Mouse (Mus musculus): ENCODE measurements around the gene Pdha1. TPM values are rescaled to one million over a fixed set of nuclear protein-coding genes. Genes with fewer than 3 reads are reported as not detected.

The Pdha1 gene
- polyA plus RNA-seq, 1 experiment from 2014 or later, result 109 TPM

GRCm38 (mm10) chrX:160135719-160136118, 2.5 kb downstream of the Pdha1 start:
- no peaks in the 10 kb centered on the region for H3K4me1 ChIP-seq (replicated peaks; ENCODE audit: control insufficient read depth, insufficient read depth)
- H3K36me3 ChIP-seq (ENCODE audit: control insufficient read depth, insufficient read depth, low read length), result no peaks in the 10 kb centered on the region
- H3K27me3 ChIP-seq (ENCODE audit: control insufficient read depth, insufficient read depth, low read length), result no peaks in the 10 kb centered on the region
- no peaks in the 10 kb centered on the region for H3K9me3 ChIP-seq (ENCODE audit: control insufficient read depth, low read length)
- DNase-seq (ENCODE audit: low spot score) (peak; percentile 61), ATAC-seq (ENCODE audit: low FRiP score, low TSS enrichment) (no peak)
- no peak for TF ChIP-seq CTCF (IDR thresholded peaks at IDR 0.05; ENCODE audit: low read depth)
- TF ChIP-seq EP300 (optimal IDR thresholded peaks at IDR 0.05), result no peak
- WGBS, result 32% methylated on average over 6 of the region's 6 CpGs
- H3K9ac ChIP-seq (ENCODE audit: low read length), result no peak overlapping the region
- H3K4me2 ChIP-seq (replicated peaks; ENCODE audit: low read depth), result peak overlapping the region; percentile 53
- peak overlapping the region; percentile 19; the same call in 1 of the 2 replicates for H3K4me3 ChIP-seq (ENCODE audit: low read depth, low read length)
- H3K27ac ChIP-seq (replicated peaks), result no peak overlapping the region

- no peak overlapping the region for H3K9ac ChIP-seq (ENCODE audit: low read length)
- H3K27ac ChIP-seq (replicated peaks), result no peak overlapping the region
- no peaks in the 10 kb centered on the region for H3K4me1 ChIP-seq (replicated peaks; ENCODE audit: control insufficient read depth, insufficient read depth)
- no peak overlapping the region for H3K4me3 ChIP-seq (ENCODE audit: low read depth, low read length)
- DNase-seq (ENCODE audit: low spot score) (no peak), ATAC-seq (ENCODE audit: low FRiP score, low TSS enrichment) (no peak)
- TF ChIP-seq CTCF (IDR thresholded peaks at IDR 0.05; ENCODE audit: low read depth), result no peak
- no peak for TF ChIP-seq EP300 (optimal IDR thresholded peaks at IDR 0.05)
- no peaks in the 10 kb centered on the region for H3K36me3 ChIP-seq (ENCODE audit: control insufficient read depth, insufficient read depth, low read length)
- H3K27me3 ChIP-seq (ENCODE audit: control insufficient read depth, insufficient read depth, low read length), result no peaks in the 10 kb centered on the region
- H3K9me3 ChIP-seq (ENCODE audit: control insufficient read depth, low read length), result no peaks in the 10 kb centered on the region
- 69% methylated on average over 11 of the region's 11 CpGs for WGBS
- H3K4me2 ChIP-seq (replicated peaks; ENCODE audit: low read depth), result no peak overlapping the region
Observed at GRCm38 (mm10) chrX:160134136-160134843, 3.9 kb downstream of the Pdha1 start.

- Histone ChIP-seq H3K27ac (replicated peaks) (no peak overlapping the region), H3K27me3 (ENCODE audit: control insufficient read depth, insufficient read depth, low read length) (no peaks in the 10 kb centered on the region), H3K36me3 (ENCODE audit: control insufficient read depth, insufficient read depth, low read length) (no peaks in the 10 kb centered on the region), H3K9me3 (ENCODE audit: control insufficient read depth, low read length) (no peaks in the 10 kb centered on the region), H3K4me1 (replicated peaks; ENCODE audit: control insufficient read depth, insufficient read depth) (no peaks in the 10 kb centered on the region), H3K4me3 (ENCODE audit: low read depth, low read length) (no peak overlapping the region), H3K4me2 (replicated peaks; ENCODE audit: low read depth) (no peak overlapping the region), H3K9ac (ENCODE audit: low read length) (no peak overlapping the region)
- no peak for TF ChIP-seq EP300 (optimal IDR thresholded peaks at IDR 0.05)
- peak; percentile 87 for TF ChIP-seq CTCF (IDR thresholded peaks at IDR 0.05; ENCODE audit: low read depth)
- DNase-seq (ENCODE audit: low spot score) (peak; percentile 50), ATAC-seq (ENCODE audit: low FRiP score, low TSS enrichment) (0 out of 2 replicates have a peak, but pooled peaks have one; percentile 57)
- 70% methylated on average over 3 of the region's 3 CpGs for WGBS
Observed at GRCm38 (mm10) chrX:160116658-160117057, 21.6 kb downstream of the Pdha1 start.

- H3K4me3 ChIP-seq (ENCODE audit: low read depth, low read length), result no peak overlapping the region
- H3K9me3 ChIP-seq (ENCODE audit: control insufficient read depth, low read length), result no peaks in the 10 kb centered on the region
- ATAC-seq (ENCODE audit: low FRiP score, low TSS enrichment), result no peak
- H3K27me3 ChIP-seq (ENCODE audit: control insufficient read depth, insufficient read depth, low read length), result no peaks in the 10 kb centered on the region
- H3K9ac ChIP-seq (ENCODE audit: low read length), result no peak overlapping the region
- no peak for DNase-seq (ENCODE audit: low spot score)
- no peaks in the 10 kb centered on the region for H3K36me3 ChIP-seq (ENCODE audit: control insufficient read depth, insufficient read depth, low read length)
- TF ChIP-seq CTCF (IDR thresholded peaks at IDR 0.05; ENCODE audit: low read depth), result no peak
- no peak overlapping the region for H3K27ac ChIP-seq (replicated peaks)
- no peaks in the 10 kb centered on the region for H3K4me1 ChIP-seq (replicated peaks; ENCODE audit: control insufficient read depth, insufficient read depth)
- no peak overlapping the region for H3K4me2 ChIP-seq (replicated peaks; ENCODE audit: low read depth)
Observed at GRCm38 (mm10) chrX:160116074-160116473, 22.1 kb downstream of the Pdha1 start.

- TF ChIP-seq CTCF (IDR thresholded peaks at IDR 0.05; ENCODE audit: low read depth), result no peak
- H3K9me3 ChIP-seq (ENCODE audit: control insufficient read depth, low read length), result no peaks in the 10 kb centered on the region
- no peak overlapping the region for H3K4me2 ChIP-seq (replicated peaks; ENCODE audit: low read depth)
- H3K4me1 ChIP-seq (replicated peaks; ENCODE audit: control insufficient read depth, insufficient read depth), result no peaks in the 10 kb centered on the region
- 77% methylated on average over 1 of the region's 1 CpGs for WGBS
- ATAC-seq (ENCODE audit: low FRiP score, low TSS enrichment), result no peak
- no peak overlapping the region for H3K4me3 ChIP-seq (ENCODE audit: low read depth, low read length)
- H3K27ac ChIP-seq (replicated peaks), result no peak overlapping the region
- DNase-seq (ENCODE audit: low spot score), result no peak
- no peaks in the 10 kb centered on the region for H3K27me3 ChIP-seq (ENCODE audit: control insufficient read depth, insufficient read depth, low read length)
- no peaks in the 10 kb centered on the region for H3K36me3 ChIP-seq (ENCODE audit: control insufficient read depth, insufficient read depth, low read length)
- no peak overlapping the region for H3K9ac ChIP-seq (ENCODE audit: low read length)
Observed at GRCm38 (mm10) chrX:160113777-160114176, 24.4 kb downstream of the Pdha1 start.

GRCm38 (mm10) chrX:160107817-160108216, 30.4 kb downstream of the Pdha1 start:
- Histone ChIP-seq H3K4me2 (replicated peaks; ENCODE audit: low read depth) (no peak overlapping the region), H3K27me3 (ENCODE audit: control insufficient read depth, insufficient read depth, low read length) (no peaks in the 10 kb centered on the region), H3K4me1 (replicated peaks; ENCODE audit: control insufficient read depth, insufficient read depth) (no peaks in the 10 kb centered on the region), H3K9ac (ENCODE audit: low read length) (no peak overlapping the region), H3K9me3 (ENCODE audit: control insufficient read depth, low read length) (no peaks in the 10 kb centered on the region), H3K36me3 (ENCODE audit: control insufficient read depth, insufficient read depth, low read length) (no peaks in the 10 kb centered on the region), H3K27ac (replicated peaks) (no peak overlapping the region), H3K4me3 (ENCODE audit: low read depth, low read length) (no peak overlapping the region)
- WGBS, result 78% methylated on average over 4 of the region's 4 CpGs
- TF ChIP-seq CTCF (IDR thresholded peaks at IDR 0.05; ENCODE audit: low read depth), result no peak
- TF ChIP-seq EP300 (optimal IDR thresholded peaks at IDR 0.05), result no peak
- no peak for DNase-seq (ENCODE audit: low spot score)
- ATAC-seq (ENCODE audit: low FRiP score, low TSS enrichment), result no peak
